Mouse (Mus musculus): ENCODE measurements around the gene 1700109H08Rik. TPM values are rescaled to one million over a fixed set of nuclear protein-coding genes. Genes with fewer than 3 reads are reported as not detected.

The 1700109H08Rik gene
- polyA plus RNA-seq, 1 experiment, result 51.6 TPM

DNA sequence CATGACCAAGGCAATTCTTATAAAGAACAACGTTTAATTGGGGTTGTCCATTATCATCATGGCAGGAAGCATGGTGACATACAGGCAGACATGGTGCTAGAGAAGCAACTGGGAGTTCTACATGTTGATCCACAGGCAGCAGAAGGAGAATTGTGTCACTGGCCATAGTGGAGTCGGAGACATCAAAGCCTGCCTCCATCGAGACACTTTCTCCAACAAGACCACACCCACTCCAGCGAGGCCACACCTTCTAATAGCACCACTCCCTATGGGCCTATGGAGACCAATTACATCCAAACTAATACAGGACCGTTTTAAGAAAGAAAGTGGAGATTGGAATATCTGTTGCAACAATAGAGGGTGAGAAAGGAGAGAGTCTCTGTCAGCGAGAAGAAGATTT lies 29.5 kb upstream of the 1700109H08Rik start:
- TF ChIP-seq POLR2A (IDR thresholded peaks at IDR 0.05; ENCODE audit: borderline replicate concordance, control insufficient read depth, low read depth, low read length), result no peak
- TF ChIP-seq CTCF (IDR thresholded peaks at IDR 0.05; ENCODE audit: control insufficient read depth, insufficient read depth, low read length), result no peak
- H3K4me3 ChIP-seq (replicated peaks; ENCODE audit: control insufficient read depth, low read depth, low read length), result no peak overlapping the region
- no peak overlapping the region for H3K27ac ChIP-seq (ENCODE audit: control insufficient read depth, insufficient read depth, low read depth, low read length, poor library complexity)
- WGBS, result 86% methylated on average over 6 of the region's 6 CpGs
- peaks cover 1% of the 10 kb centered on the region for H3K4me1 ChIP-seq (ENCODE audit: control insufficient read depth, insufficient read depth, low read length)

- peaks cover 1% of the 10 kb centered on the region for H3K4me1 ChIP-seq (ENCODE audit: control insufficient read depth, insufficient read depth, low read length)
These were observed 27.5 kb upstream of the 1700109H08Rik start, which contains the start of gene Fam133b for GRCm38 (mm10) chr5:3543629-3544479. TSS of gene Fam133b (plus strand) at chr5:3543833.

GRCm38 (mm10) chr5:3544480-3544769 lies 26.9 kb upstream of the 1700109H08Rik start:
- TF ChIP-seq POLR2A (IDR thresholded peaks at IDR 0.05; ENCODE audit: borderline replicate concordance, control insufficient read depth, low read depth, low read length) (no peak), CTCF (IDR thresholded peaks at IDR 0.05; ENCODE audit: control insufficient read depth, insufficient read depth, low read length) (no peak)
- peak overlapping the region; percentile 68 for H3K4me3 ChIP-seq (replicated peaks; ENCODE audit: control insufficient read depth, low read depth, low read length)
- H3K27ac ChIP-seq (ENCODE audit: control insufficient read depth, insufficient read depth, low read depth, low read length, poor library complexity), result no peak overlapping the region
- H3K4me1 ChIP-seq (ENCODE audit: control insufficient read depth, insufficient read depth, low read length), result peaks cover 1% of the 10 kb centered on the region
- WGBS, result 7% methylated on average over 7 of the region's 7 CpGs

More at GRCm38 (mm10) chr5:3543629-3544479, 27.5 kb upstream of the 1700109H08Rik start, which contains the start of gene Fam133b:
- Histone ChIP-seq H3K4me3 (replicated peaks; ENCODE audit: control insufficient read depth, low read depth, low read length) (peak within 1 kb of the TSS; percentile 68), H3K27ac (ENCODE audit: control insufficient read depth, insufficient read depth, low read depth, low read length, poor library complexity) (peak within 1 kb of the TSS; percentile 94)
- peak; percentile 71; the same call in 1 of the 2 replicates for TF ChIP-seq POLR2A (IDR thresholded peaks at IDR 0.05; ENCODE audit: borderline replicate concordance, control insufficient read depth, low read depth, low read length)
- TF ChIP-seq CTCF (IDR thresholded peaks at IDR 0.05; ENCODE audit: control insufficient read depth, insufficient read depth, low read length), result peak; percentile 87
- WGBS, result under 1% methylated on average over 80 of the region's 80 CpGs

DNA sequence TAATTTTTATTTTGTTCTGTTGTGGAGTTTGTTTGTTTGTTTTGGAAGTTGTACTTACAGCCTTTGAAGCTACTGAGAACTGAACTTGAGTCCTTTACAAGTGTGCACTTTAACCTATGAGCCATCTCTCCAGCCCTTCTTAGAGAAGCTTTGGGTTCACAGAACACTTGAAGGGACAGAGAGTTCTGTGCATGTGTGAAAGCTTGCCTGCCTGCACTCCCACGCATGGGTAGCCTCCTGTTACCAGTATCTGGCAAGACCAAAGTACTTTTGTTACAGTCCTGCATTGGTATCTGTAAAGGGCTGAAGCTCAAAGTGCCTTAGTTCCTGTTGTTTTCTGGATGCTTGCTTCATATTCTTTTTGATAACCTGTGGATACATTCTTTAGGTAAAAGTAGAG lies 25.1 kb upstream of the 1700109H08Rik start:
- Histone ChIP-seq H3K4me1 (ENCODE audit: control insufficient read depth, insufficient read depth, low read length) (peaks cover 1% of the 10 kb centered on the region), H3K27ac (ENCODE audit: control insufficient read depth, insufficient read depth, low read depth, low read length, poor library complexity) (no peak overlapping the region), H3K4me3 (replicated peaks; ENCODE audit: control insufficient read depth, low read depth, low read length) (no peak overlapping the region)
- 68% methylated on average over 1 of the region's 1 CpGs for WGBS
- TF ChIP-seq CTCF (IDR thresholded peaks at IDR 0.05; ENCODE audit: control insufficient read depth, insufficient read depth, low read length) (no peak), POLR2A (IDR thresholded peaks at IDR 0.05; ENCODE audit: borderline replicate concordance, control insufficient read depth, low read depth, low read length) (no peak)

DNA sequence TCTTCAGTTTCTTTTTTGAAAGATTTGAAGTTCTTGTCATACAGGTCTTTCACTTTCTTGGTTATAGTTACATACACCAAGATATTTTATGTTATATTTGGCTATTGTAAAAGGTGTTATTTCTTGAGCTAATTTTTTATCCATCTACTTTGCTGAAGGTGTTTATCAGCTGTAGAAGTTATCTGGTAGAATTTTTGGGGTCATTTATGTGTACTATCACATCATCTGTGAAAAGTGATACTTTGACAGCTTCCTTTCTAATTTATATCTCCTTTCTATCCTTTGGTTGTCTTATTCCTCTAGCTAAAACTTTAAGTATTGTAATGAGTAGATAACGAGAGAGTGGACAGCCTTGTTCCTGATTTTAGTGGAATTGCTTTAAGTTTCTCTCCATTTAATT lies 19.9 kb upstream of the 1700109H08Rik start:
- TF ChIP-seq POLR2A (IDR thresholded peaks at IDR 0.05; ENCODE audit: borderline replicate concordance, control insufficient read depth, low read depth, low read length), result no peak
- no peak for TF ChIP-seq CTCF (IDR thresholded peaks at IDR 0.05; ENCODE audit: control insufficient read depth, insufficient read depth, low read length)
- Histone ChIP-seq H3K4me1 (ENCODE audit: control insufficient read depth, insufficient read depth, low read length) (no peaks in the 10 kb centered on the region; the same call in none of the 2 replicates), H3K4me3 (replicated peaks; ENCODE audit: control insufficient read depth, low read depth, low read length) (no peak overlapping the region), H3K27ac (ENCODE audit: control insufficient read depth, insufficient read depth, low read depth, low read length, poor library complexity) (no peak overlapping the region)
- 67% methylated on average over 1 of the region's 1 CpGs for WGBS

- TF ChIP-seq POLR2A (IDR thresholded peaks at IDR 0.05; ENCODE audit: borderline replicate concordance, control insufficient read depth, low read depth, low read length) (no peak), CTCF (IDR thresholded peaks at IDR 0.05; ENCODE audit: control insufficient read depth, insufficient read depth, low read length) (no peak)
- no peak overlapping the region for H3K27ac ChIP-seq (ENCODE audit: control insufficient read depth, insufficient read depth, low read depth, low read length, poor library complexity)
- H3K4me3 ChIP-seq (replicated peaks; ENCODE audit: control insufficient read depth, low read depth, low read length), result no peak overlapping the region
- no peaks in the 10 kb centered on the region; the same call in none of the 2 replicates for H3K4me1 ChIP-seq (ENCODE audit: control insufficient read depth, insufficient read depth, low read length)
- WGBS, result 88% methylated on average over 2 of the region's 2 CpGs
These were observed 17.2 kb upstream of the 1700109H08Rik start for GRCm38 (mm10) chr5:3554198-3554597.

GRCm38 (mm10) chr5:3574825-3575224 lies 3.5 kb downstream of the 1700109H08Rik start:
- Histone ChIP-seq H3K4me1 (ENCODE audit: control insufficient read depth, insufficient read depth, low read length) (no peaks in the 10 kb centered on the region), H3K27ac (ENCODE audit: control insufficient read depth, insufficient read depth, low read depth, low read length, poor library complexity) (no peak overlapping the region), H3K4me3 (replicated peaks; ENCODE audit: control insufficient read depth, low read depth, low read length) (no peak overlapping the region)
- TF ChIP-seq CTCF (IDR thresholded peaks at IDR 0.05; ENCODE audit: control insufficient read depth, insufficient read depth, low read length) (no peak), POLR2A (IDR thresholded peaks at IDR 0.05; ENCODE audit: borderline replicate concordance, control insufficient read depth, low read depth, low read length) (no peak)
- 95% methylated on average over 2 of the region's 2 CpGs for WGBS

DNA sequence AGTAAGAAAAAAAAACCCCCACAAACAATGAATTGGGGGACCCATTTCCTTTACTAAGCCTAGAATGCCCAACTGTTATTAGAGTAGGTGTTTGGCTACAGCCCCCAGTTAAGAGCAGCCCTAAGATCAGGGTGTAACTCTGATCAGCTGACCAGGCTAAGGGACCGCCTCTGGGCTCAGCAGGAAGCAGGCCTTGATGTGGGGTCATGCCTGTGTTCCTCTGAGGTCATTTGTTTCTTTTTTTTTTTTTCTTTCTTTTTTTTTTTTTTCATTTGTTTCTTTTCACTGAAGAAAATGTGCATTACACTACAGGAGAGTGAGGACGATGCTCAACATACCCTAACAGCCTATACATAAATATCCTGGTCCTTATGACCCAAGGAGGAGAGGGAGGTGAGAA lies 6.6 kb downstream of the 1700109H08Rik start:
- Histone ChIP-seq H3K27ac (ENCODE audit: control insufficient read depth, insufficient read depth, low read depth, low read length, poor library complexity) (no peak overlapping the region), H3K4me3 (replicated peaks; ENCODE audit: control insufficient read depth, low read depth, low read length) (no peak overlapping the region), H3K4me1 (ENCODE audit: control insufficient read depth, insufficient read depth, low read length) (no peaks in the 10 kb centered on the region)
- TF ChIP-seq CTCF (IDR thresholded peaks at IDR 0.05; ENCODE audit: control insufficient read depth, insufficient read depth, low read length) (no peak), POLR2A (IDR thresholded peaks at IDR 0.05; ENCODE audit: borderline replicate concordance, control insufficient read depth, low read depth, low read length) (no peak)
- 92% methylated on average over 2 of the region's 2 CpGs for WGBS

Measured in bone marrow, adult 2 months (tissue).